Mouse (Mus musculus): Measurements from ENCODE around the gene Faap24. TPM values are rescaled to one million over a fixed set of nuclear protein-coding genes. Genes with fewer than 3 reads are reported as not detected.
A peak's percentile ranks its signal among the peaks of the same experiment; 100 is the strongest.

Faap24 gene
- polyA plus RNA-seq, 1 experiment from 2014 or later, result 15.0 TPM

DNA sequence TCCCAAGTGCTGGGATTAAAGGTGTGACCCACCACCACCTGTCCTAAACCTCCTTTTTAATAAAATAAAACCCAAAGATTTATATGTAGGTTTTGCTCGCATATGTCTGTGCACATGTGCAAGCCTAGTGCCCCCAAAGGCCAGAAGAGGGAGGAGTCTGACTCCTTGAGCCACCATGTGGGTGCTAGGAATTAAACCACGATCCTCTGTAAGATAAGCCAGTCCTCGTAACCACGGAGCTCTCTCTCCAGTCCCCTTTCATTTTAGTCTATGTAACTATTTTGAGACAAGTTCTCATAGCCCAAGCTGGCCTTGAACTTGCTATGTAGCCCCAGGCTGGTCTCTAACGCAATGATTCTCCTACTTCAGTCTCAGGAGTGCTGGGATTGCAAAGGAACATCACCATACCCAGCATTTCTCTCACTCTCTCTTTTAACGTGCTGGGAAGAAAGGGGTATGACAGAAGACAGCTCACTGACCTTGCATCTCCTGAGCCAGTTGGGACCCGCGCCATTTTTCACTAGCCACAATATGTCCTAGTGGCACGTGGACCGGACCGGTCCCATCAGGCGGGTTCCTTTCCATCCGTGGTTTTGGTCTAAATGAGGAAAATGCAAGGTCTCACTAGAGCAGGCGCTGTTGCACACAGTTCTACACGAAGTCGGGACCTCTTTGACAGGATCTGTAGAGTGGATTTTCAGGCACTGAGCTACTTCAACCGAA lies 741 bp downstream of the Faap24 start:
- no peaks in the 10 kb centered on the region for H3K27me3 ChIP-seq (ENCODE audit: control insufficient read depth, insufficient read depth, low read depth, low read length)
- no peak for ATAC-seq (ENCODE audit: low read depth)
- no peaks in the 10 kb centered on the region for H3K9me3 ChIP-seq (replicated peaks; ENCODE audit: control insufficient read depth, low read length)
- H3K4me3 ChIP-seq (ENCODE audit: low read depth, low read length), result peak overlapping the region; percentile 86
- 3% methylated on average over 17 of the region's 17 CpGs for WGBS (ENCODE audit: insufficient replicate concordance)
- H3K27ac ChIP-seq (ENCODE audit: low read length), result peak overlapping the region; percentile 71
- H3K36me3 ChIP-seq (ENCODE audit: control insufficient read depth, insufficient read depth), result peaks cover 14% of the 10 kb centered on the region
- peak overlapping the region; percentile 79 for H3K9ac ChIP-seq (ENCODE audit: low read depth, low read length)
- H3K4me2 ChIP-seq (ENCODE audit: low read depth, low read length), result peak overlapping the region; percentile 79
- peaks cover 19% of the 10 kb centered on the region for H3K4me1 ChIP-seq (ENCODE audit: control insufficient read depth, low read depth, low read length)

DNA sequence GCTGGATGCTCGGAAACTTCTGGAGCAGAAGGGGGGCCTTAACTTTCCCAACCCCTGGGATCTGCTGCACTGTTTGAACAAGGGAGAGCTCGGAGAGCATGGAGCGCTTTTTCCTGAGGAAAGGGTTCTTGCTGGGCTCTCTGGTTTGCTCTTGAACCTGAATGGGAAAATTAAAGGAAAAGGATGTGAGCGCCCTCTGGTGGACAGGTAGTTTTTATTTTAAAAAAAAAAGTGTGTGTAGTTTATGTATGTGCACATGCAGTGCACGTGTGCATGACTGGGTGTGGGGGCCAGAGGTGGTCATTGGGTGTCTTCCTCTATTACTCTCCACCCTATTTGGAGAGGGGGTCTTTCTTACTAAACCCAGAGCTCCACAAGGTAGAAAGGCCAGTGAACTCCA lies 3.7 kb downstream of the Faap24 start:
- no peaks in the 10 kb centered on the region for H3K27me3 ChIP-seq (ENCODE audit: control insufficient read depth, insufficient read depth, low read depth, low read length)
- no peak for ATAC-seq (ENCODE audit: low read depth)
- no peak overlapping the region for H3K4me2 ChIP-seq (ENCODE audit: low read depth, low read length)
- 67% methylated on average over 5 of the region's 5 CpGs for WGBS (ENCODE audit: insufficient replicate concordance)
- H3K4me3 ChIP-seq (ENCODE audit: low read depth, low read length), result no peak overlapping the region
- H3K9me3 ChIP-seq (replicated peaks; ENCODE audit: control insufficient read depth, low read length), result no peaks in the 10 kb centered on the region
- no peak overlapping the region for H3K9ac ChIP-seq (ENCODE audit: low read depth, low read length)
- peaks cover 17% of the 10 kb centered on the region for H3K4me1 ChIP-seq (ENCODE audit: control insufficient read depth, low read depth, low read length)
- H3K27ac ChIP-seq (ENCODE audit: low read length), result no peak overlapping the region
- peaks cover 14% of the 10 kb centered on the region for H3K36me3 ChIP-seq (ENCODE audit: control insufficient read depth, insufficient read depth)

DNA sequence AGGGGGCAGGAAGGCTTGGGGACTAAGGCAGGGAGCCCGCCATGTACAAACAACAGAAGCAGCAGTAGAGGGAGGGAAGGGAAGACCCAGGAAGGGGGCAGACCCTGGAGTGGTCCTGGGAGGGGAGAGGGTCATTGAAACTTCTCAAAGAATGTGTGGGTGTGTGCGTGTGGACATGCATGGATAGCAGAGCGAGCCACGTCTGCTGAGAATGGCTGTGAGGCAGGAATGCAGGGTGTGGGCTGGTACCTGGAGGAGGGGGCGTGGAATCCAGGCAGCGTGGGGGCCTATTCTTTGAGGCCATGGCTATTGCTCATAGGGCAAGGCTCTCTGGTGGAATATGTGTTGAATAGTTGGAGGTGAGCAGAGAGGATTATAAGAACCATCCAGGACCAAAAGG lies 7.9 kb downstream of the Faap24 start:
- no peak overlapping the region for H3K4me2 ChIP-seq (ENCODE audit: low read depth, low read length)
- no peaks in the 10 kb centered on the region for H3K9me3 ChIP-seq (replicated peaks; ENCODE audit: control insufficient read depth, low read length)
- WGBS (ENCODE audit: insufficient replicate concordance), result 71% methylated on average over 6 of the region's 6 CpGs
- peaks cover 6% of the 10 kb centered on the region for H3K36me3 ChIP-seq (ENCODE audit: control insufficient read depth, insufficient read depth)
- no peak overlapping the region for H3K4me3 ChIP-seq (ENCODE audit: low read depth, low read length)
- no peaks in the 10 kb centered on the region for H3K4me1 ChIP-seq (ENCODE audit: control insufficient read depth, low read depth, low read length)
- no peak overlapping the region for H3K27ac ChIP-seq (ENCODE audit: low read length)
- no peaks in the 10 kb centered on the region for H3K27me3 ChIP-seq (ENCODE audit: control insufficient read depth, insufficient read depth, low read depth, low read length)
- no peak for ATAC-seq (ENCODE audit: low read depth)
- no peak overlapping the region for H3K9ac ChIP-seq (ENCODE audit: low read depth, low read length)

DNA sequence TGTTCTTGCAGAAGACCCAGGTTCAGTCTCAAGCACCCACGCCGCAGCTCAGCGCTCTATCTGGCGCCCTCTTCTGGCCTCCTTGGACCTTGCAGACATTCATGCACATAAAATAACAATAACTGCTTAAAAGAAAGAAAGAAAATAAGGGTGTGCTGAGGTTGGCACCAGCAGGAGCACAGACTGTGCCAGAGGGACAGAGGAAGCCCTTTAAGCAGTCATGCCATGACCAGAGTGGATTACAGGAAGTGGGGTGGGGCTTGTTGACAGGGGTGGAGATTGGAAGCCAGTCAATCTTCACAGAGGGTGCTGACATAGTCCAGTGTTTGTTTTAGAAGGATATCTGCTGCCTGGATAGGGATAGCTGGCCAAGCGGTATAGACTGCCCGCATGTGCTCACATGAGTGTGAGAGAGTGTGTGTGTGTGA lies 10.1 kb downstream of the Faap24 start:
- no peak overlapping the region for H3K4me2 ChIP-seq (ENCODE audit: low read depth, low read length)
- no peak overlapping the region for H3K27ac ChIP-seq (ENCODE audit: low read length)
- H3K9ac ChIP-seq (ENCODE audit: low read depth, low read length), result no peak overlapping the region
- H3K27me3 ChIP-seq (ENCODE audit: control insufficient read depth, insufficient read depth, low read depth, low read length), result no peaks in the 10 kb centered on the region
- 46% methylated on average over 6 of the region's 6 CpGs for WGBS (ENCODE audit: insufficient replicate concordance)
- no peaks in the 10 kb centered on the region for H3K4me1 ChIP-seq (ENCODE audit: control insufficient read depth, low read depth, low read length)
- no peak overlapping the region for H3K4me3 ChIP-seq (ENCODE audit: low read depth, low read length)
- peak; percentile 63 for ATAC-seq (ENCODE audit: low read depth)
- no peaks in the 10 kb centered on the region for H3K9me3 ChIP-seq (replicated peaks; ENCODE audit: control insufficient read depth, low read length)
- peaks cover under 1% of the 10 kb centered on the region for H3K36me3 ChIP-seq (ENCODE audit: control insufficient read depth, insufficient read depth)

DNA sequence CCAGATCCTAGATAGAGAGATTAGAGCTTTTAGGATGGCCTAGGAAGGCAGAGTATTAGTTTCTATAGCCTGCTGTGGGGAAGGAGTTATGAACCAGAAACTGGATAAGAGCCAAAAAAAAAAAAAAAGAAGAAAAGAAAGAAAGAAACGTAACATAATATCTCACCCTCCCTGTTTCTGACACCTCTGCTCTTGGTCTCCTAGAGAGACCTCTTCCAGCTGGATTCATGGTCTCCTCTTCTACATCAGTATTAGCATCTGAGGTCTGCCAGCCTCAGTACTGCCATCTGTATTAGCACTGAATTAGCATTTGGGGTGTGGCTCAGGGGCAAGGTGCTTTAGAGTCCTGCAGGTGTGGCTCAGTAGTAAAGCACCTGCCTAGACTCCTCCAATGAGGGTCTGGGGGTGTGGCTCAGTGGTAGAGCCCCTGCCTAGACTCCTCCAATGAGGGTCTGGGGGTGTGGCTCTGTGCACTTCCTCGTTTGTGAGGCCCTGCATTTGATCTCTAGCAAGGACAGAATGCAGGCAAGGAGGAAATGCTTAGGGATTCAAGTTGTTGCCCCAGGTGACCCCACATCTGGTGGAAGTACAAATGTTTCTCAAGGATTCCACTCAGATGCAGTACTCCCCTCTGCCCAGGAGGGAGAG lies 13.8 kb downstream of the Faap24 start:
- Histone ChIP-seq H3K27me3 (ENCODE audit: control insufficient read depth, insufficient read depth, low read depth, low read length) (no peaks in the 10 kb centered on the region), H3K9me3 (replicated peaks; ENCODE audit: control insufficient read depth, low read length) (no peaks in the 10 kb centered on the region), H3K4me3 (ENCODE audit: low read depth, low read length) (no peak overlapping the region), H3K9ac (ENCODE audit: low read depth, low read length) (no peak overlapping the region), H3K27ac (ENCODE audit: low read length) (no peak overlapping the region), H3K4me2 (ENCODE audit: low read depth, low read length) (no peak overlapping the region), H3K36me3 (ENCODE audit: control insufficient read depth, insufficient read depth) (peaks cover 5% of the 10 kb centered on the region), H3K4me1 (ENCODE audit: control insufficient read depth, low read depth, low read length) (no peaks in the 10 kb centered on the region)
- no peak for ATAC-seq (ENCODE audit: low read depth)
- WGBS (ENCODE audit: insufficient replicate concordance), result 29% methylated on average over 2 of the region's 2 CpGs

DNA sequence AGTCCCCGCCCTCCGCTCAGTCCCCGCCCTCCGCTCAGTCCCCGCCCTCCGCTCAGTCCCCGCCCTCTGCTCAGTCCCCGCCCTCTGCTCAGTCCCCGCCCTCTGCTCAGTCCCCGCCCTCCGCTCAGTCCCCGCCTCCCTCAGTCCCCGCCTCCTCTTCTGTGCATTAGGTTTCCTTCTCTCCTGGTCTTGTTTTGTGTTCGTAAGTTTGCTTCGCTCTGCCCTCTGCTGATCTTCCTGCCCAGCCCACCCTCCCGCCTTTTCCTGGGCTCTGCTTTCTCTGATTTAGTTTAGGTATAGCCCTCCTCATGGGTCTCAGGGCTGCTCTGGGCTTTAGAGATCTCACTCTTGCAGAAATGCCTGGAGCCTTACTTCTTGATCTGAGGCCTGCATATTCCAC lies 14.8 kb downstream of the Faap24 start:
- Histone ChIP-seq H3K27me3 (ENCODE audit: control insufficient read depth, insufficient read depth, low read depth, low read length) (no peaks in the 10 kb centered on the region), H3K4me2 (ENCODE audit: low read depth, low read length) (no peak overlapping the region), H3K36me3 (ENCODE audit: control insufficient read depth, insufficient read depth) (peaks cover 5% of the 10 kb centered on the region), H3K27ac (ENCODE audit: low read length) (no peak overlapping the region), H3K9me3 (replicated peaks; ENCODE audit: control insufficient read depth, low read length) (no peaks in the 10 kb centered on the region), H3K4me1 (ENCODE audit: control insufficient read depth, low read depth, low read length) (no peaks in the 10 kb centered on the region), H3K4me3 (ENCODE audit: low read depth, low read length) (no peak overlapping the region), H3K9ac (ENCODE audit: low read depth, low read length) (no peak overlapping the region)
- no peak for ATAC-seq (ENCODE audit: low read depth)
- 66% methylated on average over 14 of the region's 16 CpGs for WGBS (ENCODE audit: insufficient replicate concordance)

DNA sequence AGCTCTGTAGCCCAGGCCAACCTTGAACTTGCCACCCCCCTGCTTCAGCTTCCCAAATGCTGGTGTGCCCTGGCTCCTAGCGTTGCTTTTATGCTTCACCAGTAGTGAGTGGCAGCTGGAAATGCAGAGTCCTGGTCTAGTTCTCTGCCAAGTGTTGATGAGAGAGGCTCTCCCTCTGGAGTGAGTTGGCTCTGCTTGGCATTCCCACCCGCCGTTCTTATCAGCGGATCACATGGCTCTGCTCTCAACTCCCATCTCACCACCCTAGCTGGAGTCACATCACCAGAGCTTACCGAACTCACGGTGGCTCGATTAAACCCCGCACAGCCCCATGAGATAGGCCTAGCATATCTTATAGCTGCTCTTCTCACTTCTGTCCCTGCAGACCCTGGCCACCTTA lies 16.3 kb downstream of the Faap24 start:
- H3K9ac ChIP-seq (ENCODE audit: low read depth, low read length), result no peak overlapping the region
- H3K9me3 ChIP-seq (replicated peaks; ENCODE audit: control insufficient read depth, low read length), result no peaks in the 10 kb centered on the region
- no peak overlapping the region for H3K27ac ChIP-seq (ENCODE audit: low read length)
- no peaks in the 10 kb centered on the region for H3K4me1 ChIP-seq (ENCODE audit: control insufficient read depth, low read depth, low read length)
- H3K27me3 ChIP-seq (ENCODE audit: control insufficient read depth, insufficient read depth, low read depth, low read length), result no peaks in the 10 kb centered on the region
- WGBS (ENCODE audit: insufficient replicate concordance), result 65% methylated on average over 8 of the region's 8 CpGs
- H3K4me3 ChIP-seq (ENCODE audit: low read depth, low read length), result no peak overlapping the region
- no peak overlapping the region for H3K4me2 ChIP-seq (ENCODE audit: low read depth, low read length)
- peaks cover 5% of the 10 kb centered on the region for H3K36me3 ChIP-seq (ENCODE audit: control insufficient read depth, insufficient read depth)
- ATAC-seq (ENCODE audit: low read depth), result no peak

DNA sequence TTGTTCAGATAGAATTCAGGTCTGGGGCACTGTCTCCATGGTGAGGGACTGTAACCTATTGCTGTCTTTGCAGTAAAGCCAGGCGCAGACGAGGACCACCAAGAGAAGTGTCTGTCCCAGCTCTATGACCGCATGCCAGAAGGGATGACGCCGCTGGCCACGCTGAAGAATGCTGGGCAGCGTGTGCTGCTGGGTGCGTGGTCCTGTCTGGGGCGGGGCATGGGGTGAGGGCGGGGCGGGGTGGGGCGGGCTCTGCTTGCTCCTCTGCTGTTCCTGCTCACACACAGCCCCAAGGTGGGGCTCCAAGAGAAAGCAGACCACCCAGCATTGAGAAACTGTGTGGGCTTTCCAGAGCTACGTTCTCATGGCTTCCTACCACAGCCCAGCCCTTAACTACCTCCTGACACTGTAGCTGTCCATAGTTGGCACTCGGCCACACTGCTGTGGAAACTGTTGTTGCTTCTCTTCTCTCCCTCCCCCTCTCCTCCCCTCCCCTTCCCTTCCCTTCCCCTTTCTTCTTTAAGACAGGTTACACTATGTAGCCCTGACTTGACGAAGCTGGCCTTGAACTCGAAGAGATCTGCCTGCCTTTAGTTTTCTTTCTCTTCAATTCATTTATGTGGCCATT lies 17.0 kb downstream of the Faap24 start:
- Histone ChIP-seq H3K4me1 (ENCODE audit: control insufficient read depth, low read depth, low read length) (no peaks in the 10 kb centered on the region), H3K36me3 (ENCODE audit: control insufficient read depth, insufficient read depth) (peaks cover 5% of the 10 kb centered on the region), H3K27me3 (ENCODE audit: control insufficient read depth, insufficient read depth, low read depth, low read length) (no peaks in the 10 kb centered on the region), H3K9ac (ENCODE audit: low read depth, low read length) (no peak overlapping the region), H3K9me3 (replicated peaks; ENCODE audit: control insufficient read depth, low read length) (no peaks in the 10 kb centered on the region), H3K27ac (ENCODE audit: low read length) (no peak overlapping the region), H3K4me3 (ENCODE audit: low read depth, low read length) (no peak overlapping the region), H3K4me2 (ENCODE audit: low read depth, low read length) (no peak overlapping the region)
- 44% methylated on average over 16 of the region's 16 CpGs for WGBS (ENCODE audit: insufficient replicate concordance)
- no peak for ATAC-seq (ENCODE audit: low read depth)

DNA sequence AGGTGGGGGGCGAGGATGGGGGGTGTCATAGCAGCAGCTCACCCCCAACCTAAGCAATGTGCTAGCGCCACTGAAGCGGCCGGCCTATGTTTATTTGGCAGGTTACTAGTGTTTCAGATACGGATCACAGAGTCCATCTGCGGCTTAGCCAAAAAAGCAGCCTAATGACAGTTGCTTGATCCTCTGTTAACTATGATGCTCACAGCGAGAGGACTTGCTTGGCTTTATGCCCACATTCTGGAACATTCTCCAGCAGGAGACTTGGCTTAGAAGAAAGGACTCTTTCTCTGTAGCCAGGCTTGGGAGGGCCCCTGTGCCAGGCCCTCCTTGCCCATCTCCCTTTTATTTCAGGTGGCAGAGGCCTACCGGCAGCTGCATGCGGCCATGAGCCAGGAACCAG lies 20.0 kb downstream of the Faap24 start:
- no peak overlapping the region for H3K27ac ChIP-seq (ENCODE audit: low read length)
- no peak overlapping the region for H3K9ac ChIP-seq (ENCODE audit: low read depth, low read length)
- H3K4me3 ChIP-seq (ENCODE audit: low read depth, low read length), result no peak overlapping the region
- no peaks in the 10 kb centered on the region for H3K9me3 ChIP-seq (replicated peaks; ENCODE audit: control insufficient read depth, low read length)
- WGBS (ENCODE audit: insufficient replicate concordance), result 83% methylated on average over 9 of the region's 9 CpGs
- no peaks in the 10 kb centered on the region for H3K27me3 ChIP-seq (ENCODE audit: control insufficient read depth, insufficient read depth, low read depth, low read length)
- H3K4me1 ChIP-seq (ENCODE audit: control insufficient read depth, low read depth, low read length), result no peaks in the 10 kb centered on the region
- ATAC-seq (ENCODE audit: low read depth), result no peak
- H3K36me3 ChIP-seq (ENCODE audit: control insufficient read depth, insufficient read depth), result peaks cover 5% of the 10 kb centered on the region
- H3K4me2 ChIP-seq (ENCODE audit: low read depth, low read length), result no peak overlapping the region
